Mouse (Mus musculus): ENCODE results near the gene Atp13a2.

The Atp13a2 gene

DNA sequence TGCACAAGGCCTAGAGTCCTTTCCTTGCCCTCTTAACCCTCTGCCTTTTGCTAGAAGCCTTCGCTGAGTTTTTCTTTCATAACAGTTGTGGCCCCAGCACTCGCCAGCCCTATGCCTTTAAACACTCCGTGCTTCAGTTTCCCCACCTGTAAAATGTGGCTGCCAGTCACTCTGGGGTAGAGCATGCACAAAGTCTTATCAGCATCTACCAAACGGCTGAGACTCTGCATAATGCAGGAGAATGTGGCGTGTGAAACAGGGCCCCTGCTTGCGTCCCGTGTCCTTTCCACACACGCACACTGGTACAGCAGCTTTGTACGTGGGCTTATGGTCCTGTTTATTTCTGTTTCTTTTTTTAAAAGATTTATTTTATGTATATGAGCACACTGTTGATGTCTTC lies 10.1 kb downstream of the Atp13a2 start:
- no peak for DNase-seq (ENCODE audit: low spot score)

DNA sequence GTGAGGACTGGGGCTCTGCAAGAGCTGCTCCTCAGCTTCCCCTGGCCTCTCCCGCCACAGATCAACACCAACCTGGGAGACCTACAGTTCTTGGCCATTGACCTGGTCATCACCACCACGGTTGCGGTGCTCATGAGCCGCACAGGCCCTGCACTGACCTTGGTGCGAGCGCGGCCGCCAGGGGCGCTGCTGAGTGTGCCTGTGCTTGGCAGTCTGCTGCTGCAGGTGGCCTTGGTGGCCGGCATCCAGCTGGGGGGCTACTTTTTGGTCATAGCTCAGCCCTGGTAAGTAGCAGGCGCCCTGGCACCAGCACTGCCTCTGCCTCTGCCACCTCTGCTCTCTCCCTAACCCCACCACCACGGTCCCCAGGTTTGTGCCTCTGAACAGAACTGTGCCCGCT lies 19.3 kb downstream of the Atp13a2 start:
- DNase-seq (ENCODE audit: low spot score), result peak; percentile 87

DNA sequence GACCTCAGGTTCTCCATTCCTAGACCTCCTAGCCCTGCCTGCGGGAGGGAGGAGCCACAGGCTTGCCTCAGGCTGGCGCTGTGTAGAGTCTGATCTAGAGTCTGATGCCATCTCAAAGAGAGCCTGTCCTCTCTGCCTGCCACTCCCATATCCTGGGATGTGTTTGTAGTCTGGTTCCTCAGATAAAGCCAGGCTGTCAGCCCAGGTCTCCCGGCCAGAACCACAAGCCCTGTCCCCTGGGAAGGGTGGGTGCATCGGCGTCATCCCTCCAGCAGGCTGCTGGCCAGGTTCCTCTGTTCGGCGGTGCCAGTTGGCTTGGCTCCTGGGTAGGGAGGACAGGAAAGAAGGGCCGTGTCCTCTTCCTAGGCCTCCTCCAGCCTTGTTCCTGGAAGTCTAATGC lies 21.4 kb downstream of the Atp13a2 start:
- DNase-seq (ENCODE audit: low spot score), result no peak

DNA sequence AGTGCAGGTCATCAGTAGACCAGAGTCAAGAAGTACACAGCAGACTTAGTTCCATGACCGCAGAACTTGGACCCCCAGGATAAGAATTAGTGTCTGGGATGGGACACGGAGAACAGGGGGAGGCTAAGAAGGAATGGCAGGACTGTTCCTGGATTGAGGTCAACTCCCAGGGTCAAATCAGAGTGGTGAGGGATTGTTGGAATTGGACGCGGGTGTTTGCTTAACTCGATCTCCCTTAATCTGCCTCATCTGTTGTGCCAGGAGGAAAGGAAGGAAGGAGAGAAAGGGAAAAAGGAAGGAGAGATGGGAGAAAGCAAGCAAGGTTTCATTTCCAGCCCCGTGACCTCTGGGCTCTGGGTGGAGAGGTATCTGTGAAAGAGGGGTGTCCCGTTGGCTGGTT lies 23.4 kb downstream of the Atp13a2 start, which contains the start of gene Mfap2:
TSS of gene Mfap2 (plus strand) at position 301 of the 400 bp plus-strand sequence.
- no peak for DNase-seq (ENCODE audit: low spot score)

GRCm38 (mm10) chr4:141010526-141010925 lies 23.9 kb downstream of the Atp13a2 start:
- DNase-seq (ENCODE audit: low spot score), result no peak

DNA sequence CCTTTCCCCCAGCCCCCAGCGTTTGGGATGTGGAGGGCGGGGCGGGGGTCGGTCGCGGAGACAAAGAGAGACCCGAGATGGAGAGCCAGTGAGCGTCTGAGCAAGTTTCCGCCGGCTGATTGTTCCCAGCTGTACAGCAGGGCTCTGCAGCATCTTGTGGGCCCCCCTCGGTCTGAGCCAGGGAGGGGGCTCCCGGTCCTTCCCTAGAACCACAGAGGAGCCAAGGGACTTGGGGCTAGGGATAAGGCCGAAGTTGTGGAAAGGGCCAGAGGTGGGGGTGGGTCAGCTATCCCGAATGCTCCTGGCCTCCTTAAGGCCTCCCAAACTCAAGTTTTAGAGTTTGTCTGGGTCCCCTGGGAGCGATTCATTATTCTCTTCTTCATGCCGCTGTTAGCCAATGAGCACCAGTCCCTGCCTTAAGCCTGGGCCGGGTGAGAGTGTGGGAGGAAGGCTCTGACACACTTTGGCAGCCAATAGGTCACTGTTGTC lies 24.3 kb downstream of the Atp13a2 start:
- no peak for DNase-seq (ENCODE audit: low spot score)

- DNase-seq (ENCODE audit: low spot score), result no peak
Measured at GRCm38 (mm10) chr4:141011556-141012328, 25.1 kb downstream of the Atp13a2 start.

DNA sequence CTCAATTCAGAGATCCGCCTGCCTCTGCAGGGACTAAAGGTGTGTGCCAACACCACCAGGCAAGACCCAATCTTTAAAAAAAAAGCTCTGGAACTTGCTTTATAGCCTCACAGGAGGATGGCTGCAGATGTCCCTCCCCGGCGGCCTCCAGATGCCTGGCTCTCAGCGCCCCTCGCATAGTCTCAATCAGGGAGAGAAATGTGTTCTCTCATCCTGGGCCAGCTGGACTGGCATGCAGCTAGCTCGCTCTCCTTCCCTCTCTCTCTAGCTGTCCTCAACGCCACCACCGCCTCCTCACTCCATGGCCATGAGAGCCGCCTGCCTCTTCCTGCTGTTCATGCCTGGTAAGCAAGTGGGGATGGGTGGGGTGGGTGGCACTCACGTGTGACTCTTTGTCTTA lies 25.9 kb downstream of the Atp13a2 start:
- no peak for DNase-seq (ENCODE audit: low spot score)

- DNase-seq (ENCODE audit: low spot score), result no peak
Measured at GRCm38 (mm10) chr4:141014114-141014513, 27.4 kb downstream of the Atp13a2 start.

- no peak for DNase-seq (ENCODE audit: low spot score)
Measured at GRCm38 (mm10) chr4:141014856-141015255, 28.2 kb downstream of the Atp13a2 start.

DNA sequence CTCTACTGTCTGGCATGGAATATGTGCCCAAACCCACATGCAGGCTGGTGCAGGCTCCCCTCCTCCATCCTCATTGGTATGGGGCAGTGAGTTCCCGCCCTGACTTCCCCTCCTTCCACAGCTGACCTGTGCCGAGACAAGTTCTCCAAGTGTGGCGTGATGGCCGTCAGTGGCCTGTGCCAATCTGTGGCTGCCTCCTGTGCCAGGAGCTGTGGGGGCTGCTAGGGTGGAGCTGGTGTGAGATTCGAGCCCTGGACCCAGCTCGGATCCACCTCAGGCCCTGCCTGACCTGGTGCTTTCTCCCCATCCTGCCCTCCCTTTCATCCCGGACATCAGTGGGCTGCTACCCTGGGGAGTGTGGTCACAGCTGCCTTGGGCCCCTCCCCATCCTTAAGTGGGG lies 28.7 kb downstream of the Atp13a2 start:
- no peak for DNase-seq (ENCODE audit: low spot score)

DNA sequence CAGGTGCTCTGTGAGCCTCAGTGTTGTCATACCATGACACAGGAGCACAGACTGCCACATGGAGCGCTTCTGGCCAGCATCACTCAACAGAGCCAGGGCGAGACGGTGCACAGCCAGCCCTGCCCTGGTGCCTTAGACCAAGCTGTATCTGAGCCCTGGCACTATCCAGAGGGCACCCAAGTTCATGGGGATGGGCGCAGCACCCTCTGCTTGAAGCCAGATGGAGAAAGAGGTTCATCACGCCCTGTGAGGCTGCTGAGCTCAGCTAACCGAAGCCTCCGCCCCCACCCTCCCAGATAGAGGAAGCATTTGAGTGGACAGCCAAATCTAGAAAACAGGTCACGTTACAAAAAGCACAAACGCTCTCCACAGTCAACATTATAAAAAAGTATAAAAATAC lies 29.6 kb downstream of the Atp13a2 start:
- DNase-seq (ENCODE audit: low spot score), result no peak

GRCm38 (mm10) chr4:141017657-141018436 lies 31.2 kb downstream of the Atp13a2 start:
- peak; percentile 66 for DNase-seq (ENCODE audit: low spot score)

DNA sequence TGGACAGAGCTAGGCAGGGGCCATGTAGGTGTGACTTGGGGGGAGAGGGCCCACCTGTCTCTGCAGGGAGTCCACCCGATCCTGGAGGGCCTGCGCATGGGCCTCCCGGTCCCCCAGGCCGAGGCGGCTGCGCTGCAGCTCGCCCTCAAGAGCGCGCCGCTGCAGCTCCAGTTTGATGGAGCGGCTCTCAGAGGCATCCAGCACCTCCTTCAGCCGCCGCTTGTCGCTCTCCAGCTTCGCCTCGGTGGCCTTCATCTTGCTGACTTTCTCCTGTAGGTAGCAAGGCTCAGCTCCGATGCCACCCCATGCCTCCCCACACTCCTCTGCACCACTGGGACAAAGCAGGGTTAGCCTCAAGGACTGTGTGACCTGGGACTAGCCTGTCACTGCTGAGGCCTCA lies 33.5 kb downstream of the Atp13a2 start:
- DNase-seq (ENCODE audit: low spot score), result no peak

GRCm38 (mm10) chr4:141020811-141021613 lies 34.3 kb downstream of the Atp13a2 start:
- DNase-seq (ENCODE audit: low spot score), result peak; percentile 84

DNA sequence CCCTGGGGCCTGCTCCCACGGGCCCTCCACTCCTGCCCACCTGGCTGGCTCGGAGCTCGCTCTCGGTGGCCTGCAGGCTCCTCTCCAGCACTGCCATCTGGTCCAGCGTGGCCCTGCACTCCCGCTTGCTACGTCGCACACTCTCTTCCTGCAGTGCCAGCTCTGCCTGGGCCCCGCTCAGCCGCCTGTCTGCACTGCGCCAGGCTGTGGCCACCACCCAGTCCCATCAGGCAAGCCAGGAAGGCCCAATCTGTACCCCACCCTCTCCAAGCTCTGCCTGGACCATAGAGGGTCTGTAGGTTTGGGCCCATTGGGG lies 34.9 kb downstream of the Atp13a2 start:
- DNase-seq (ENCODE audit: low spot score), result no peak

DNA sequence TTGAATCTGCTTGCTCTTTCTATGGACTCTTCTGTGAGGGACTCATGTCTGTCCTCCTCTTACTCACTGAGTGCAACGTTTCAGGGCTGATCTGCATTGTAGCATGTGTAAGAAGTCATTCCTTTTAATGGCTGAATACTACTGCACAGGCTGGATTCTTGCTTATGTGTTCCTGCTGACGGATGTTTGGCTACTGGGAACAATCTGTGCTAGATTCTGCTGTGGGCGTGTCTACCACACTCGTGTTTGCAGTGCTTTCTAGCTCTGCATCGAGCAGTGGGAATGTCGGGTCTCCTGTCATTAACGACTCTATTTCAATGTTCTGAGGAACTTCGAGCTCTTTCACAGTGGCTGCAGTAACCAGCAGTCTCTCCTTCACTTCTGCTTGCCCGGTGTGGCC lies 37.4 kb downstream of the Atp13a2 start:
- no peak for DNase-seq (ENCODE audit: low spot score)

DNA sequence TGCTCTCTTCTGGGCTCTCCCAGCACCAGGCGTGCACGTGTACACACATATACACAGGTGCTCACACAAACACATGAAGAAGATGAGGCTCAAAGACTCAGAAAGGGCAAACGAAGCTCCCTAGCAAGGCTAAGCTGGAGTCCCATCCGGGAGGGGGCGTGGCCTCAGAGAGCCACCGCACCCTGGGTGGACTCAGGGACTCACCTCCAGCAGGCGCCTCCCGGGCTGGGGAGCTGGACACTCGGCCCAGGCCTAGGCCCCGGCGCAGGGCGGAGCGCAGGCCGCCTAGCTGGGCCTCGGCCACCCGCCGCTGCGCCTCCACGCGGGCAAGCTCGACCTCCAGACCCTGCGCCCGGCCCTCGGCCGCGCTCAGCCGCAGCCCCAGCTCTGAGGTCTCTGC lies 38.3 kb downstream of the Atp13a2 start:
- peak; percentile 53 for DNase-seq (ENCODE audit: low spot score)

- no peak for DNase-seq (ENCODE audit: low spot score)
Measured at GRCm38 (mm10) chr4:141030541-141031206, 44.0 kb downstream of the Atp13a2 start.

DNA sequence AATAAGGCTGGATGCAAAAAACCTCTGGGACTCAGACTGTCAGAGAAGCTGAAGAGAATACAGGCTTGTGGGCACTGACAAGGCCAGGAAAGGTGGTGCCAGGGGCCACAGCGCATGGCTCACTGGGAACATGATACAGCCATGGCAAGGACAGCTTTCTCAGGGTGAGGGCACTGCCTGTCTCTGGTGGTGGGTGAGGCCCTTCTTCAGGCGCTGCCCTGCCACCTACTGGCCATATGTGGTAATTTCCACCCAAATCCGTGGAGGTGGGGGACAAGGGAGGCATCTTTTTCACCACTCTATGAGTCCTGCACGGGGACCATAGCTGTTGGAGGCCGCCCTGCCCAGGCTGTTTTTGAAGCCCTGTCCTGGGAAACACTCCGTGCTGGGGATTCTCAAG lies 45.1 kb downstream of the Atp13a2 start:
- peak; percentile 90 for DNase-seq (ENCODE audit: low spot score)

- DNase-seq (ENCODE audit: low spot score), result no peak
Measured at GRCm38 (mm10) chr4:141033606-141034549, 47.2 kb downstream of the Atp13a2 start.

All from testis, postnatal 10 days (tissue).